Mouse (Mus musculus) liver, embryonic 15.5 days (tissue): Measurements from ENCODE around the gene Tnfrsf12a. TPM values are rescaled to one million over a fixed set of nuclear protein-coding genes. Genes with fewer than 3 reads are reported as not detected.
A peak's percentile ranks its signal among the peaks of the same experiment; 100 is the strongest.

Experiments
- ATAC-seq: fragments of 200-750 bp; cut with Nextera tagmentation; 2 replicates; pipeline ENCODE4 v1.8.0; 2017; ENCODE audit warnings: moderate number of reproducible peaks, mild to moderate bottlenecking, moderate library complexity; ENCODE audit not compliant: insufficient read depth
- H3K27ac ChIP-seq: fragments of 300-500 bp; sonication (generic); replicated peaks from 2 replicates; pipeline ENCODE4 v1.5.1; 2015; ENCODE audit warnings: mild to moderate bottlenecking, inconsistent platforms
- H3K27me3 ChIP-seq: fragments of 300-500 bp; sonication (generic); 2 replicates; pipeline ENCODE4 v1.6.1; 2015; ENCODE audit warnings: mild to moderate bottlenecking, inconsistent platforms
- H3K36me3 ChIP-seq: fragments of 300-500 bp; sonication (generic); replicated peaks from 2 replicates; pipeline ENCODE4 v1.6.1; 2015; ENCODE audit warnings: moderate library complexity, mild to moderate bottlenecking, inconsistent platforms
- H3K4me1 ChIP-seq: fragments of 300-500 bp; sonication (generic); replicated peaks from 2 replicates; pipeline ENCODE4 v1.6.1; 2015; ENCODE audit warnings: inconsistent platforms
- H3K4me2 ChIP-seq: fragments of 300-500 bp; sonication (generic); 2 replicates; pipeline ENCODE4 v1.6.1; 2015; ENCODE audit warnings: moderate library complexity, mild to moderate bottlenecking, inconsistent platforms
- H3K4me3 ChIP-seq: fragments of 300-500 bp; sonication (generic); replicated peaks from 2 replicates; pipeline ENCODE4 v1.5.1; 2015; ENCODE audit warnings: mild to moderate bottlenecking, inconsistent platforms
- H3K9ac ChIP-seq: fragments of 300-500 bp; sonication (generic); 2 replicates; pipeline ENCODE4 v1.6.1; 2015; ENCODE audit warnings: moderate library complexity, mild to moderate bottlenecking, inconsistent platforms
- H3K9me3 ChIP-seq: fragments of 300-500 bp; sonication (generic); replicated peaks from 2 replicates; pipeline ENCODE4 v1.6.1; 2016; ENCODE audit warnings: inconsistent platforms
- WGBS: fragments of 180-500 bp; shearing (Covaris S2); methylation state at CpG from one replicate; pipeline ENCODE4 v1.1.7; 2015; ENCODE audit warnings: mixed read lengths; ENCODE audit not compliant: insufficient replicate concordance; 5-methylcytosine and 5-hydroxymethylcytosine counted together
- polyA plus RNA-seq: library from polyadenylated mRNA; unstranded; fragments of >200 nt; fragmentation: Nextera tagmentation; extraction: Ambion mirVana; gene quantifications from 2 replicates; pipeline ENCODE4 v1.2.1, GENCODE M21; 2015

The Tnfrsf12a gene
- polyA plus RNA-seq, 1 experiment from 2014 or later: 5.8 TPM

DNA sequence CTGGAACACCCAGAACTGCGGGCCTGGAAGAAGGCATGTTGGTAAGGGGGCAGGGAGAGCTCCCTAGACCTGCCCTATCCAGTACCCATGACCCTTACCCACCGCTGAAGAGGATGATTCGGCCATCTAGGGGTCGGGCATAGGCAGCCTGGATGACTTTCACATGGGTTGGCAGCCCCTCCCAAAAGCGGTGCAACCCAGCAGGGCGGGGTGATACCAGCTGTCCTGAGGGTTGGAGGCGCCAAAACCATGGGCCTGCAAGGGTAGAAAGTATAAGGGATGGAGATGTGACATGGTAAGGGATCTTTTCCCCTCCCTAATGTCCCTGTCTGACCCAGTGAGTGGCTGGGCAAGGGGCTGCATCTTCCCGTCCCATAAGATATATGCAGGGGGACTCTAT, 46.0 kb downstream of the Tnfrsf12a start:
- 63% methylated on average over 8 of the region's 8 CpGs for WGBS
- H3K27me3 ChIP-seq: 0 out of 2 replicates have a peak, but pooled peaks cover 5% of the 10 kb centered on the region
- H3K9me3 ChIP-seq: no peaks in the 10 kb centered on the region
- H3K4me2 ChIP-seq: no peak overlapping the region
- H3K4me1 ChIP-seq: 0 out of 2 replicates have a peak, but pooled peaks cover 5% of the 10 kb centered on the region
- no peaks in the 10 kb centered on the region for H3K36me3 ChIP-seq
- no peak for ATAC-seq
- no peak overlapping the region for H3K4me3 ChIP-seq
- H3K27ac ChIP-seq: no peak overlapping the region
- H3K9ac ChIP-seq: no peak overlapping the region

DNA sequence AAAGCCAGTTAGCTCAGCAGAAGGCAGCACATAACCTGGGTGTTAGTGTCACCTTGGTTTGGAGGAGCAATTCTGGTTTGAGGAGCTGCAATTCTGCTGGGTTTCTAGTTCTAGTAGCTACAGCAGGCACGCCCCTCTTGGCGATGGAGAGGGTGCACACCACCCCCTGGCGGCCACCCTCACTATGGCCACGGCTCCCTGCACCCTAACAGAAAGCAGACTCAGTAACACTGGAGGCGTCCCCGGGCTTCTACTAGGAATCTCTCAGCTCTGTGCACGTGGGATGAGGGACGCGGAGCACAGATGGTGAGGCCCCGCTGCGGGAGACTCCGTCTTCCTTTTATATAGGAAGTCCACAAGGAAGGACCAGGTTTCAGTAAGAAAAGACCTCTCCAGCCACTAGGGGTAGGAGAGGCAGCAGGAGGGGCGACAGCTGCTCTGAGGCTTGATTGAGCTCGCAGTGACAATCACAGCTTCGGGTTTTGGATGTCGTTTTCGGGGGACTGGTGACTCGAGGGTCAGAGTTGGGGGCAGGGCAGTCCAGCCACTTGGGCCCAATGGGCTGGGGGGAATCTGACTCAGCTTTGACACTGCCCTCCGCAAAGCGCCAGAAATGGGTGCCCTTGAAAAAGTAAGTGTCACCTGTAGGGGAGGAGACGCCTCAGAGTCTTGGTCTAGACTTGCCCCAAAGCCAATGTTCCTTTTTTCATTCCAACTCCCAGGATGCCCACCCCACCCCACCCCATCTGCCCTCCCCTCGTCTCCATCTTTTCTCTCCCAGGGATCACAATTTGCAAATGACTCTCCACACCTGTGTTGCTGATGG, 46.9 kb downstream of the Tnfrsf12a start:
- no peaks in the 10 kb centered on the region for H3K36me3 ChIP-seq
- H3K27me3 ChIP-seq: no peaks in the 10 kb centered on the region
- no peaks in the 10 kb centered on the region for H3K9me3 ChIP-seq
- no peak overlapping the region for H3K4me3 ChIP-seq
- peak overlapping the region; percentile 36; the same call in 1 of the 2 replicates for H3K4me2 ChIP-seq
- no peak for ATAC-seq
- no peak overlapping the region for H3K27ac ChIP-seq
- H3K4me1 ChIP-seq: 0 out of 2 replicates have a peak, but pooled peaks cover 5% of the 10 kb centered on the region
- H3K9ac ChIP-seq: no peak overlapping the region
- WGBS: 11% methylated on average over 22 of the region's 22 CpGs

DNA sequence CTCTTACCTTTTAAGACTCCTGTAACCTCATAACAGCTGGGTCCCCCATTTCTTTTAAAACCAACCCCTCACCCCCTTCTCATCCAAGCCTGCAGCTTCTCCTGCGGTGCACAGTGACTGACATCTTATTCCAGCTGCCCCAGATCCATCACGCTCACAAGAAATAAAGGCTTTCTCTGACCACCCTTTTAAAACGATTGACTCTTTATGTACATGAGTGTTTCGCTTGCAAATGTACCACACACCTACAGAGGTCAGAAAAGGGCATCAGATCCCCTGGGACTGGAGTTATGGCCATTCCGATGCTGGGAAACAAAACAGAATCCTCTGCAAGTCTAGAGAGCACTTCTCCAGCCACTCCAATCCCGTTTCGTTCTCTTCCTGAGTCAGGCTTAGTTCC, 49.5 kb downstream of the Tnfrsf12a start:
- Histone ChIP-seq H3K9ac (no peak overlapping the region), H3K27me3 (no peaks in the 10 kb centered on the region), H3K4me1 (0 out of 2 replicates have a peak, but pooled peaks cover 5% of the 10 kb centered on the region), H3K4me3 (no peak overlapping the region), H3K9me3 (no peaks in the 10 kb centered on the region), H3K27ac (no peak overlapping the region), H3K36me3 (no peaks in the 10 kb centered on the region), H3K4me2 (no peak overlapping the region)
- 35% methylated on average over 7 of the region's 7 CpGs for WGBS
- ATAC-seq: no peak

Other genes starting within 250 kb of the Tnfrsf12a start
- not detected in 2 replicates for gene Vmn2r117, start 197.8 kb downstream of the Tnfrsf12a start, polyA plus RNA-seq
- 5.3 and 5.5 TPM in 2 replicates for gene Zfp213, start 113.2 kb downstream of the Tnfrsf12a start, polyA plus RNA-seq
- 1.3 and 1.8 TPM in 2 replicates for gene Zfp13, start 78.0 kb downstream of the Tnfrsf12a start, polyA plus RNA-seq
- 0.16 TPM in 1 of 2 replicates, not detected in the other for gene Zscan10, start 76.6 kb downstream of the Tnfrsf12a start, polyA plus RNA-seq
- 0.40 and 0.64 TPM in 2 replicates for gene Mmp25, start 32.2 kb downstream of the Tnfrsf12a start, polyA plus RNA-seq
- 0.13 TPM in 1 of 2 replicates, not detected in the other for gene Bicdl2, start 17.0 kb downstream of the Tnfrsf12a start, polyA plus RNA-seq
- 20.2 and 23.5 TPM in 2 replicates for gene Hcfc1r1, start 3.9 kb downstream of the Tnfrsf12a start, polyA plus RNA-seq
- 19.7 and 22.4 TPM in 2 replicates for gene Thoc6, start 3.6 kb downstream of the Tnfrsf12a start, polyA plus RNA-seq
- 0.89 and 2.0 TPM in 2 replicates for gene Cldn6, start 1.8 kb upstream of the Tnfrsf12a start, polyA plus RNA-seq
- not detected in 2 replicates for gene Cldn9, start 6.6 kb upstream of the Tnfrsf12a start, polyA plus RNA-seq
- gene 1520401A03Rik, start 45.3 kb upstream of the Tnfrsf12a start, polyA plus RNA-seq: 0.10 and 0.15 TPM in 2 replicates
- 28.8 and 34.7 TPM in 2 replicates for gene Pkmyt1, start 48.9 kb upstream of the Tnfrsf12a start, polyA plus RNA-seq
- 7.9 and 8.0 TPM in 2 replicates for gene Paqr4, start 63.4 kb upstream of the Tnfrsf12a start, polyA plus RNA-seq
- gene Kremen2, start 68.4 kb upstream of the Tnfrsf12a start, polyA plus RNA-seq: not detected in 2 replicates
- gene Flywch1, start 94.1 kb upstream of the Tnfrsf12a start, polyA plus RNA-seq: 9.4 and 12.1 TPM in 2 replicates
- gene Flywch2, start 108.6 kb upstream of the Tnfrsf12a start, polyA plus RNA-seq: 0.93 and 0.94 TPM in 2 replicates
- 167 and 170 TPM in 2 replicates for gene Srrm2, start 113.1 kb upstream of the Tnfrsf12a start, polyA plus RNA-seq
- 388 and 452 TPM in 2 replicates for gene Elob, start 151.7 kb upstream of the Tnfrsf12a start, polyA plus RNA-seq
- not detected in 2 replicates for gene Prss33, start 158.6 kb upstream of the Tnfrsf12a start, polyA plus RNA-seq
- not detected in 2 replicates for gene Prss32, start 166.4 kb upstream of the Tnfrsf12a start, polyA plus RNA-seq
- 0.10 TPM in 1 of 2 replicates, not detected in the other for gene Prss41, start 166.7 kb upstream of the Tnfrsf12a start, polyA plus RNA-seq
- gene Prss21, start 190.6 kb upstream of the Tnfrsf12a start, polyA plus RNA-seq: not detected in 2 replicates
- gene Dcpp1, start 203.4 kb upstream of the Tnfrsf12a start, polyA plus RNA-seq: not detected in 2 replicates
- not detected in 2 replicates for gene Dcpp2, start 203.4 kb upstream of the Tnfrsf12a start, polyA plus RNA-seq
- gene Dcpp3, start 240.0 kb upstream of the Tnfrsf12a start, polyA plus RNA-seq: not detected in 2 replicates